Mouse (Mus musculus) cerebellum, adult 2 months (tissue): ENCODE data around the gene Plekhm3.

Source experiments
- CTCF ChIP-seq: fragments of 200-500 bp; IDR thresholded peaks from 2 replicates; pipeline ENCODE4 v1.5.1; 2011; ENCODE audit warnings: low read depth, mild to moderate bottlenecking, control low read depth, low read length, moderate library complexity, borderline replicate concordance; ENCODE audit not compliant: insufficient read depth
- POLR2A ChIP-seq: fragments of 200-500 bp; IDR thresholded peaks from 2 replicates; pipeline ENCODE4 v1.6.1; 2011; ENCODE audit warnings: low read length, control low read depth, borderline replicate concordance; ENCODE audit not compliant: insufficient read depth

- no peak for TF ChIP-seq CTCF
- no peak for TF ChIP-seq POLR2A
Measured at GRCm38 (mm10) chr1:64884007-64884406, 72.6 kb downstream of the Plekhm3 start.
